Mouse (Mus musculus): ENCODE data around the gene Sec14l5. TPM values are rescaled to one million over a fixed set of nuclear protein-coding genes. Genes with fewer than 3 reads are reported as not detected.
A peak's percentile ranks its signal among the peaks of the same experiment; 100 is the strongest.

The Sec14l5 gene
- polyA plus RNA-seq, 1 experiment from 2014 or later = 1.3 TPM

- Histone ChIP-seq H3K9ac (replicated peaks) (no peak overlapping the region), H3K9me3 (no peaks in the 10 kb centered on the region), H3K27me3 (peaks cover 26% of the 10 kb centered on the region), H3K36me3 (peaks cover 5% of the 10 kb centered on the region; the same call in 1 of the 2 replicates), H3K4me2 (replicated peaks) (peak overlapping the region; percentile 99), H3K27ac (replicated peaks) (no peak overlapping the region), H3K4me3 (peak overlapping the region; percentile 88), H3K4me1 (peaks cover 12% of the 10 kb centered on the region)
- WGBS = 13% methylated on average over 4 of the region's 4 CpGs
- no peak for ATAC-seq (ENCODE audit: low FRiP score, low read depth)
Measured at GRCm38 (mm10) chr16:5202681-5203080, 55.8 kb downstream of the Sec14l5 start.

DNA sequence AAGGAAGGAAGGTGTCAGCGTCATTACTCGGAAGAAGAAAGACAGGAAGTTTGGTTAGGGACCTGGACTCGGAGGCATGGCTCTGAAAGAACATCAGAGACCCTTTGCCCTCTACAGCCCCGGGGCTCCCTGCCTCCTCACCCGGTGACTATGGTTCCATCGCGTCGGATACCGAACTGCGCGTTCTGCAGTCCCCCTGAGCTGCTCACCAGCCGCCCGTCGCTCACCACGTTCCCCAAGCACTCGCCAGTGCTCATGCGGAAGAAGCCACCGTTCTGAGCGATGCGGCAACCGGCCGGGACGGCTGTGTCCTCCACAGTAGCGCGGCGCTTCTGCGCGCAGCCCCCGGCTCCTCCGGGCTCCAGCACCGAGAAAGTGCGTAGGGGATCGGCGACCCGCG, 56.3 kb downstream of the Sec14l5 start:
- peak overlapping the region; percentile 69 for H3K9ac ChIP-seq (replicated peaks)
- H3K36me3 ChIP-seq = peaks cover 5% of the 10 kb centered on the region; the same call in 1 of the 2 replicates
- H3K27me3 ChIP-seq = peaks cover 26% of the 10 kb centered on the region
- no peak for ATAC-seq (ENCODE audit: low FRiP score, low read depth)
- H3K4me3 ChIP-seq = peak overlapping the region; percentile 88
- peaks cover 12% of the 10 kb centered on the region for H3K4me1 ChIP-seq
- no peaks in the 10 kb centered on the region for H3K9me3 ChIP-seq
- H3K27ac ChIP-seq (replicated peaks) = no peak overlapping the region
- H3K4me2 ChIP-seq (replicated peaks) = peak overlapping the region; percentile 99
- 2% methylated on average over 36 of the region's 36 CpGs for WGBS

- Histone ChIP-seq H3K9me3 (no peaks in the 10 kb centered on the region), H3K4me3 (peak within 1 kb of the TSS; percentile 88), H3K27ac (replicated peaks) (no peak within 1 kb of the TSS), H3K4me1 (peaks cover 12% of the 10 kb centered on the region), H3K4me2 (replicated peaks) (peak within 1 kb of the TSS; percentile 99), H3K36me3 (peaks cover 5% of the 10 kb centered on the region; the same call in 1 of the 2 replicates), H3K27me3 (peaks cover 26% of the 10 kb centered on the region), H3K9ac (replicated peaks) (peak within 1 kb of the TSS; percentile 69)
- WGBS = 4% methylated on average over 40 of the region's 40 CpGs
- ATAC-seq (ENCODE audit: low FRiP score, low read depth) = peak; percentile 90
Measured at GRCm38 (mm10) chr16:5203668-5204433, 56.9 kb downstream of the Sec14l5 start, which contains the start of gene Nagpa. Gene Nagpa, minus strand, starts transcription at chr16:5204012.

DNA sequence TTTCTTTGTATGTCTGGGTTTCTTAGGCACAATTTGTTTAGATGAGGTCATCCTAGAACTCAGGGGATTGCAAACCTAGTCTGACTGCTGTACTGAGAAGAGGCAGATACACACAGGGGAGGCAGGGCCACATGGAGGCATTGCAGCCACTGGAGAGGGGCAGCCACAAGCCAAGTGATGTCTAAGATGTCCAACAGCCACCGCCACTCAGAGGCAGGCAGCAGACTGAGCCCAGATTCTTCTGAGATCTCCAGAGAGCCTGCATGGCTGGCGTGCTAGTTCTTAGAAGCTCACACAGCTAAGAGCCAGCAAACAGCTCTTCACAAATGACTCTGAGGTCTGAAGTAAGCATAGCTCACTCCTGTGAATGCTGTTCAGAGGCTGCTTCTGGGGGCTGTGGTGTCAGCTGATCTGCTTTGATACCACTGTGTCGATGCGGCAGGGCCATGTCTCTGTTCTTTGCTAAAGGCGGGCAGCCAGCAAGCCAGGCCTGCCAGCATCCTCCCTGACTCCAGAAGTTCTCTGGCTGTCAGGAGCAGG, 58.6 kb downstream of the Sec14l5 start:
- Histone ChIP-seq H3K27ac (replicated peaks) (no peak overlapping the region), H3K9me3 (no peaks in the 10 kb centered on the region), H3K27me3 (peaks cover 26% of the 10 kb centered on the region), H3K4me3 (no peak overlapping the region), H3K36me3 (no peaks in the 10 kb centered on the region), H3K4me1 (peaks cover 12% of the 10 kb centered on the region), H3K4me2 (replicated peaks) (no peak overlapping the region), H3K9ac (replicated peaks) (no peak overlapping the region)
- 84% methylated on average over 5 of the region's 5 CpGs for WGBS
- ATAC-seq (ENCODE audit: low FRiP score, low read depth) = no peak

- H3K36me3 ChIP-seq = no peaks in the 10 kb centered on the region
- H3K27ac ChIP-seq (replicated peaks) = no peak overlapping the region
- H3K9me3 ChIP-seq = no peaks in the 10 kb centered on the region
- WGBS = 77% methylated on average over 5 of the region's 5 CpGs
- H3K4me1 ChIP-seq = peaks cover 12% of the 10 kb centered on the region
- H3K27me3 ChIP-seq = peaks cover 26% of the 10 kb centered on the region
- no peak for ATAC-seq (ENCODE audit: low FRiP score, low read depth)
- no peak overlapping the region for H3K4me2 ChIP-seq (replicated peaks)
- H3K9ac ChIP-seq (replicated peaks) = no peak overlapping the region
- no peak overlapping the region for H3K4me3 ChIP-seq
Measured at GRCm38 (mm10) chr16:5206051-5206450, 59.1 kb downstream of the Sec14l5 start.

GRCm38 (mm10) chr16:5210365-5210764, 63.5 kb downstream of the Sec14l5 start:
- Histone ChIP-seq H3K4me1 (no peaks in the 10 kb centered on the region), H3K36me3 (no peaks in the 10 kb centered on the region), H3K27me3 (peaks cover 11% of the 10 kb centered on the region), H3K9ac (replicated peaks) (no peak overlapping the region), H3K9me3 (no peaks in the 10 kb centered on the region), H3K4me2 (replicated peaks) (no peak overlapping the region), H3K27ac (replicated peaks) (no peak overlapping the region), H3K4me3 (no peak overlapping the region)
- ATAC-seq (ENCODE audit: low FRiP score, low read depth) = no peak
- WGBS = 76% methylated on average over 2 of the region's 2 CpGs

- Histone ChIP-seq H3K27ac (replicated peaks) (no peak overlapping the region), H3K4me1 (no peaks in the 10 kb centered on the region), H3K9me3 (no peaks in the 10 kb centered on the region), H3K4me2 (replicated peaks) (no peak overlapping the region), H3K9ac (replicated peaks) (no peak overlapping the region), H3K27me3 (peaks cover 4% of the 10 kb centered on the region; the same call in 1 of the 2 replicates), H3K4me3 (no peak overlapping the region), H3K36me3 (no peaks in the 10 kb centered on the region)
- WGBS = 87% methylated on average over 3 of the region's 3 CpGs
- ATAC-seq (ENCODE audit: low FRiP score, low read depth) = no peak
Measured at GRCm38 (mm10) chr16:5212150-5212549, 65.2 kb downstream of the Sec14l5 start.

- no peak overlapping the region for H3K27ac ChIP-seq (replicated peaks)
- no peak for ATAC-seq (ENCODE audit: low FRiP score, low read depth)
Measured at GRCm38 (mm10) chr16:5214126-5214525, 67.2 kb downstream of the Sec14l5 start.

GRCm38 (mm10) chr16:5216686-5217085, 69.8 kb downstream of the Sec14l5 start:
- no peak overlapping the region for H3K9ac ChIP-seq (replicated peaks)
- no peak for ATAC-seq (ENCODE audit: low FRiP score, low read depth)
- H3K27ac ChIP-seq (replicated peaks) = no peak overlapping the region
- no peak overlapping the region for H3K4me3 ChIP-seq
- no peaks in the 10 kb centered on the region for H3K9me3 ChIP-seq
- no peaks in the 10 kb centered on the region for H3K36me3 ChIP-seq
- H3K27me3 ChIP-seq = peaks cover 4% of the 10 kb centered on the region; the same call in 1 of the 2 replicates
- WGBS = 67% methylated on average over 6 of the region's 6 CpGs
- no peak overlapping the region for H3K4me2 ChIP-seq (replicated peaks)
- no peaks in the 10 kb centered on the region for H3K4me1 ChIP-seq

More at GRCm38 (mm10) chr16:5214126-5214525, 67.2 kb downstream of the Sec14l5 start:
- 83% methylated on average over 2 of the region's 2 CpGs for WGBS
- Histone ChIP-seq H3K4me2 (replicated peaks) (no peak overlapping the region), H3K4me1 (no peaks in the 10 kb centered on the region), H3K27me3 (peaks cover 4% of the 10 kb centered on the region; the same call in 1 of the 2 replicates), H3K9ac (replicated peaks) (no peak overlapping the region), H3K36me3 (no peaks in the 10 kb centered on the region), H3K4me3 (no peak overlapping the region), H3K9me3 (no peaks in the 10 kb centered on the region)

DNA sequence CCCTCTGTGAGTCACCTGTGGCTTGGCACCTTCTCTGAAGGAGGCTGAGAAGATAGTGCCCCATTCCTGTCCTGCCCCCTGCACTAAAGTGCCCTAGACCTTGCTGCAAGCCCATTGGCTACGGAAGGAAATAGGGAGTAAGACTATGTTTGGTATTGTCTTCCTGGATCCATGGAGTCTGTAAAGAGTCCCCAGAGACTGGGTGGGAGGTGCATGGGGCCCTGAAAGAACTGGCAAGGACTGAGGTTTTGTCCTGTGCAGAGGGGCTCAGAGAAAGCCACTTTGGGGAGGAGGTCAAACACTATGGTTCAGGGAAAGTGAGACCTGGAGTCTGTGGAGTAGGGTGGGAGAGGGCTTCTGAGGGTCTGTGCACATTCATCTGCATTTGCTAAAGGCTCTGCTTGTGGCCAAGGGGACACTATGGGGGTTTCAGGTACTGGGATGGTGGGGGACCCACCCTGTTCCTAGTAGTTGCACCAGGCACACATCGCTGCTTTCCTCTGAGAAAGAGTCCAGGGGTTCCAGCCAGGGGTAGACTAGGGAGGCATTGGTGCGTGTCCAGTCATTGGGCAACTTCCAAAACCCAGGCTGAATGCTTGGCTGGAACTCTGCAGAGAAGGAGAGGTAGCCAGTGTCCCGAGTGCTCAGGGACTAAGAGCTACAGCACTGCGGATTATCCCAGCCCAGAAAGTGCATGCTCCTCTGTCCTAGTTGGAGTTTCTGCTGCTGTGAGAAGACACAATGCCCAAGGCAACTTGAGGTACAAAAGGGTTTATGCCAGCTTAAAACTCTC, 70.6 kb downstream of the Sec14l5 start:
- H3K9ac ChIP-seq (replicated peaks) = no peak overlapping the region
- no peak overlapping the region for H3K4me3 ChIP-seq
- WGBS = 61% methylated on average over 5 of the region's 5 CpGs
- no peak overlapping the region for H3K4me2 ChIP-seq (replicated peaks)
- H3K27ac ChIP-seq (replicated peaks) = no peak overlapping the region
- H3K4me1 ChIP-seq = no peaks in the 10 kb centered on the region
- H3K27me3 ChIP-seq = peaks cover 7% of the 10 kb centered on the region; the same call in 1 of the 2 replicates
- ATAC-seq (ENCODE audit: low FRiP score, low read depth) = no peak
- H3K36me3 ChIP-seq = no peaks in the 10 kb centered on the region
- H3K9me3 ChIP-seq = no peaks in the 10 kb centered on the region

GRCm38 (mm10) chr16:5221403-5221802, 74.5 kb downstream of the Sec14l5 start:
- Histone ChIP-seq H3K4me1 (no peaks in the 10 kb centered on the region), H3K27me3 (0 out of 2 replicates have a peak, but pooled peaks cover 3% of the 10 kb centered on the region), H3K4me2 (replicated peaks) (no peak overlapping the region), H3K4me3 (no peak overlapping the region), H3K36me3 (no peaks in the 10 kb centered on the region), H3K9me3 (no peaks in the 10 kb centered on the region), H3K27ac (replicated peaks) (no peak overlapping the region), H3K9ac (replicated peaks) (no peak overlapping the region)
- 76% methylated on average over 4 of the region's 4 CpGs for WGBS
- no peak for ATAC-seq (ENCODE audit: low FRiP score, low read depth)

GRCm38 (mm10) chr16:5222140-5222539, 75.2 kb downstream of the Sec14l5 start, which contains the start of gene AU021092:
Gene AU021092, minus strand, starts transcription at chr16:5222299.
- H3K27me3 ChIP-seq = 0 out of 2 replicates have a peak, but pooled peaks cover 3% of the 10 kb centered on the region
- no peaks in the 10 kb centered on the region for H3K9me3 ChIP-seq
- H3K4me2 ChIP-seq (replicated peaks) = no peak within 1 kb of the TSS
- H3K4me3 ChIP-seq = no peak within 1 kb of the TSS
- no peak for ATAC-seq (ENCODE audit: low FRiP score, low read depth)
- no peaks in the 10 kb centered on the region for H3K4me1 ChIP-seq
- WGBS = 81% methylated on average over 6 of the region's 6 CpGs
- no peak within 1 kb of the TSS for H3K27ac ChIP-seq (replicated peaks)
- H3K36me3 ChIP-seq = no peaks in the 10 kb centered on the region
- no peak within 1 kb of the TSS for H3K9ac ChIP-seq (replicated peaks)
